Mouse (Mus musculus): ENCODE measurements around the gene Best2. TPM values are rescaled to one million over a fixed set of nuclear protein-coding genes. Genes with fewer than 3 reads are reported as not detected.
A peak's percentile ranks its signal among the peaks of the same experiment; 100 is the strongest.

The Best2 gene
- total and polyA plus RNA-seq, 3 experiments = not detected

GRCm38 (mm10) chr8:84989810-84990209 is 24.5 kb downstream of the Best2 start:
- intact Hi-C loops (cut with DNase I) = loop anchor here (1.0 to 2.0 kb wide), 2 partner anchors 16 to 325 kb away; no protein-coding TSS in a partner anchor
- H3K9ac ChIP-seq (ENCODE audit: low read depth, low read length) = peak overlapping the region; percentile 64
- H3K79me2 ChIP-seq (replicated peaks; ENCODE audit: control insufficient read depth, insufficient read depth, low read length) = no peaks in the 10 kb centered on the region
- under 1% methylated on average over 15 of the region's 15 CpGs for WGBS
- peak overlapping the region; percentile 58 for H3K4me3 ChIP-seq
- peak; percentile 93 to 95 for DNase-seq
- H3K4me1 ChIP-seq (ENCODE audit: control insufficient read depth, insufficient read depth, low read length) = peaks cover 10% of the 10 kb centered on the region
- no peaks in the 10 kb centered on the region for H3K36me3 ChIP-seq (ENCODE audit: control insufficient read depth, insufficient read depth, low read length)
- TF ChIP-seq CTCF (IDR thresholded peaks at IDR 0.05) (peak; percentile 67), EP300 (IDR thresholded peaks at IDR 0.05; ENCODE audit: insufficient read depth, low read depth, low read length) (peak; percentile 89), POLR2A (IDR thresholded peaks at IDR 0.05; ENCODE audit: insufficient read depth, low read depth, low read length) (no peak)
- peak overlapping the region; percentile 89 for H3K27ac ChIP-seq
- H3K27me3 ChIP-seq (ENCODE audit: control insufficient read depth, insufficient read depth, low read length) = no peaks in the 10 kb centered on the region

DNA sequence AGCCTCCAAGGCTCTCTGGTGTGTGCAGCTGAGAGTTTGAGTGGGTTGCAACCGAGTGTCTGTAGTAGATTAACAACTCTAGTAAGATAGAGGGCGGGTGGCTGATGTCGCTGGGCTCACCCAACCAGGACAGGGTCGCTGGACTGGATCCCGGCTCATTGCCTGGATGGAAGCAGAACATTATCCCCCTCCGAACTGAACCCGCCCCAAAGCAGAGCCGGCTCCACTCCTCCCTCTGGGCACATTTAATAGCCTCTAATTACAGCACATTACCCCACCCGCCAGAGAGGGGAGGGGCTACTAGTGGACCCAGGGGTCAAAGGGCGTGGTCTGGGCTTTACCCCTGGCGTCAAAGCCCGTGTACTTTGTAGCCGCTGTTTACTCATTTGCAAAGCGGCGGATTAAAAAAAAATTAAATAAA is 25.0 kb downstream of the Best2 start:
- no peaks in the 10 kb centered on the region for H3K79me2 ChIP-seq (replicated peaks; ENCODE audit: control insufficient read depth, insufficient read depth, low read length)
- H3K27me3 ChIP-seq (ENCODE audit: control insufficient read depth, insufficient read depth, low read length) = no peaks in the 10 kb centered on the region
- peak; percentile 69 to 75 for DNase-seq
- H3K36me3 ChIP-seq (ENCODE audit: control insufficient read depth, insufficient read depth, low read length) = no peaks in the 10 kb centered on the region
- intact Hi-C loops (cut with DNase I) = loop anchor here (1.0 to 2.0 kb wide), 2 partner anchors 15 to 325 kb away; no protein-coding TSS in a partner anchor
- peak overlapping the region; percentile 0; the same call in 1 of the 2 replicates for H3K4me3 ChIP-seq
- peak overlapping the region; percentile 89 for H3K27ac ChIP-seq
- no peak overlapping the region for H3K9ac ChIP-seq (ENCODE audit: low read depth, low read length)
- 16% methylated on average over 15 of the region's 15 CpGs for WGBS
- H3K4me1 ChIP-seq (ENCODE audit: control insufficient read depth, insufficient read depth, low read length) = peaks cover 13% of the 10 kb centered on the region
- TF ChIP-seq EP300 (IDR thresholded peaks at IDR 0.05; ENCODE audit: insufficient read depth, low read depth, low read length) (no peak), POLR2A (IDR thresholded peaks at IDR 0.05; ENCODE audit: insufficient read depth, low read depth, low read length) (no peak), CTCF (IDR thresholded peaks at IDR 0.05) (no peak)

GRCm38 (mm10) chr8:84987903-84988302 is 26.4 kb downstream of the Best2 start:
- intact Hi-C loops (cut with DNase I) = loop anchor here (2.0 kb wide), 1 partner anchor 323 kb away; no protein-coding TSS in a partner anchor
- Histone ChIP-seq H3K36me3 (ENCODE audit: control insufficient read depth, insufficient read depth, low read length) (no peaks in the 10 kb centered on the region), H3K4me1 (ENCODE audit: control insufficient read depth, insufficient read depth, low read length) (peaks cover 17% of the 10 kb centered on the region), H3K27me3 (ENCODE audit: control insufficient read depth, insufficient read depth, low read length) (no peaks in the 10 kb centered on the region), H3K9ac (ENCODE audit: low read depth, low read length) (no peak overlapping the region), H3K27ac (no peak overlapping the region), H3K79me2 (replicated peaks; ENCODE audit: control insufficient read depth, insufficient read depth, low read length) (no peaks in the 10 kb centered on the region), H3K4me3 (no peak overlapping the region)
- DNase-seq = peak; percentile 58 to 61
- WGBS = 66% methylated on average over 2 of the region's 2 CpGs
- TF ChIP-seq POLR2A (IDR thresholded peaks at IDR 0.05; ENCODE audit: insufficient read depth, low read depth, low read length) (no peak), CTCF (IDR thresholded peaks at IDR 0.05) (no peak), EP300 (IDR thresholded peaks at IDR 0.05; ENCODE audit: insufficient read depth, low read depth, low read length) (no peak)

DNA sequence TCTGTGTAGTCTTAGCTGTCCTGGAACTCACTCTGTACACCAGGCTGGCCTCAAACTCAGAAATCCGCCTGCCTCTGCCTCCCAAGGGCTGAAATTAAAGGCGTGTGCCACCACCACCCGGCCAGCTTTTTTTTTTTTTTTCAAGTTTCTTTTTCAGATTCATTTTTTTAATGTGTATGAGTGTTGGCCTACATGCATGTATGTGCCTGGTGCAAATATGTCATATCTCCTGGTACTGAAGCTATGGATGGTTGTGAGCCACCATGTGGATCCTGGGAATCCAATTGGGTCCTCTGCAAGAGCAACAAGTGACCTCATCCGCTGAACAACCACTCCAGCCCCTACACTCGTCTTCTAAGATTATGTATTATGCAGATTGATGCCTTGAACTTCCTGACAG is 26.9 kb downstream of the Best2 start:
- intact Hi-C loops (cut with DNase I) = no loop called here
- no peak overlapping the region for H3K27ac ChIP-seq
- peaks cover 17% of the 10 kb centered on the region for H3K4me1 ChIP-seq (ENCODE audit: control insufficient read depth, insufficient read depth, low read length)
- WGBS = 88% methylated on average over 5 of the region's 5 CpGs
- DNase-seq = no peak
- no peak overlapping the region for H3K4me3 ChIP-seq
- no peaks in the 10 kb centered on the region for H3K27me3 ChIP-seq (ENCODE audit: control insufficient read depth, insufficient read depth, low read length)
- TF ChIP-seq CTCF (IDR thresholded peaks at IDR 0.05) = no peak
- TF ChIP-seq EP300 (IDR thresholded peaks at IDR 0.05; ENCODE audit: insufficient read depth, low read depth, low read length) = no peak
- no peak for TF ChIP-seq POLR2A (IDR thresholded peaks at IDR 0.05; ENCODE audit: insufficient read depth, low read depth, low read length)
- H3K36me3 ChIP-seq (ENCODE audit: control insufficient read depth, insufficient read depth, low read length) = no peaks in the 10 kb centered on the region
- H3K9ac ChIP-seq (ENCODE audit: low read depth, low read length) = no peak overlapping the region
- H3K79me2 ChIP-seq (replicated peaks; ENCODE audit: control insufficient read depth, insufficient read depth, low read length) = no peaks in the 10 kb centered on the region

DNA sequence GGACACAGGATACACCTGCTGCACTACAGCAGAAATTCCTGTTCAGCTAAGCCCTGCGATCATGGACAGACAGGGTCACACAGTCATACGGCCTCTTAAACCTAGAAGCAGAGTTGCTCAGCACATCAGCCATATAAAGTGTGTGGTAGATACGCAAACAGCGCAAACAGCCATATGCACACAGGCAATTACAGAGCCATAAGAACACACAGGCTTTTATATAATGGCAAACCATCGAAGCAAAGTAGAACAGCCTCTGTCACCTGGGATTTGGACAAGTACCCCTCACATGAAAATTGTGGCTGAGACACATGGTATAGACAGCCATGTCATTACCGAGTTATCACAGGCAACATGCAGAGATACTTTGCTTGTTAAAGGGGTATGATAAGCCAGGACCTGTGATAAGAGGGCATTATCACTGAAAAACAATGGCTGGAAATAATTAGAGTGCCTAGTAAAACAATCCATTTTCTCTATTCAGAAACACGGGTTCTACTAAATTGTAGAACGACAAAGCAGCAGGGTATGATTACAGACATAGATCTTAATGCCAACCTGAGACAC is 27.9 kb downstream of the Best2 start:
- TF ChIP-seq EP300 (IDR thresholded peaks at IDR 0.05; ENCODE audit: insufficient read depth, low read depth, low read length) (no peak), CTCF (IDR thresholded peaks at IDR 0.05) (no peak), POLR2A (IDR thresholded peaks at IDR 0.05; ENCODE audit: insufficient read depth, low read depth, low read length) (no peak)
- peaks cover 17% of the 10 kb centered on the region for H3K4me1 ChIP-seq (ENCODE audit: control insufficient read depth, insufficient read depth, low read length)
- DNase-seq = no peak
- peak overlapping the region; percentile 79 for H3K4me3 ChIP-seq
- no peaks in the 10 kb centered on the region for H3K27me3 ChIP-seq (ENCODE audit: control insufficient read depth, insufficient read depth, low read length)
- no peaks in the 10 kb centered on the region for H3K36me3 ChIP-seq (ENCODE audit: control insufficient read depth, insufficient read depth, low read length)
- H3K27ac ChIP-seq = peak overlapping the region; percentile 87
- 36% methylated on average over 8 of the region's 8 CpGs for WGBS
- H3K79me2 ChIP-seq (replicated peaks; ENCODE audit: control insufficient read depth, insufficient read depth, low read length) = no peaks in the 10 kb centered on the region
- intact Hi-C loops (cut with DNase I) = no loop called here
- H3K9ac ChIP-seq (ENCODE audit: low read depth, low read length) = peak overlapping the region; percentile 57

- H3K4me3 ChIP-seq = peak overlapping the region; percentile 79
- H3K4me1 ChIP-seq (ENCODE audit: control insufficient read depth, insufficient read depth, low read length) = peaks cover 21% of the 10 kb centered on the region
- intact Hi-C loops (cut with DNase I) = no loop called here
- H3K36me3 ChIP-seq (ENCODE audit: control insufficient read depth, insufficient read depth, low read length) = no peaks in the 10 kb centered on the region
- H3K9ac ChIP-seq (ENCODE audit: low read depth, low read length) = peak overlapping the region; percentile 57
- under 1% methylated on average over 53 of the region's 53 CpGs for WGBS
- TF ChIP-seq EP300 (IDR thresholded peaks at IDR 0.05; ENCODE audit: insufficient read depth, low read depth, low read length) (no peak), POLR2A (IDR thresholded peaks at IDR 0.05; ENCODE audit: insufficient read depth, low read depth, low read length) (peak; percentile 71)
- H3K27me3 ChIP-seq (ENCODE audit: control insufficient read depth, insufficient read depth, low read length) = no peaks in the 10 kb centered on the region
- DNase-seq = peak; percentile 89 to 93
- peak overlapping the region; percentile 87 for H3K27ac ChIP-seq
- H3K79me2 ChIP-seq (replicated peaks; ENCODE audit: control insufficient read depth, insufficient read depth, low read length) = no peaks in the 10 kb centered on the region
Observed at GRCm38 (mm10) chr8:84985684-84986378, 28.5 kb downstream of the Best2 start.

Measured in heart, adult 2 months (tissue).